Mouse (Mus musculus): ENCODE data around the gene Gm20911. TPM values are rescaled to one million over a fixed set of nuclear protein-coding genes. Genes with fewer than 3 reads are reported as not detected.

The Gm20911 gene
- polyA plus RNA-seq (2015; fragmentation: Illumina TruSeq; extraction: RNeasy Lipid Tissue Mini Kit (QIAGEN cat#74804); ENCODE audit: insufficient read depth, low replicate concordance): not detected

DNA sequence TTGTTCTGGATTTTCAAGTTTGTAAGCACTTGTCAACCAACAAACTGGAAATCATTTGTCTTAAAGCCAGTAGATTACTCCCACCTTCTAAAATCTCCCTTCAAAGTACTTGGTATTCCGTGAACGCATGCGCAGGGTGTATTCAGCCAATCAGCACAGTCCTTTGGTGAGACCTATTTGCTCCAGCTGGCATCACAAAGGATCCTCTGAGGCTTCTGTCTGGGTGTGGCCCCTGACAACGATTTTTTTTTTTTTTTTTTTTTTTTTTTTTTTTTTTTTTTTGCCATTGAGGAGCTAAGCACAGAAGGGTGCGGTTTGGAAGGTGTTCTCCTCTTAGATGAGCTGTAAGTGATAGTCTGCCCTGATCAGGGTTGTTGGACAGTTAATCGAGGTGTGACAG lies at the start of gene Gm20911:
Gene Gm20911, plus strand, starts transcription at position 301 of the 400 bp plus-strand sequence.

